ENCODE assay signal across 19 mouse cellular contexts in the genomic region with DNA sequence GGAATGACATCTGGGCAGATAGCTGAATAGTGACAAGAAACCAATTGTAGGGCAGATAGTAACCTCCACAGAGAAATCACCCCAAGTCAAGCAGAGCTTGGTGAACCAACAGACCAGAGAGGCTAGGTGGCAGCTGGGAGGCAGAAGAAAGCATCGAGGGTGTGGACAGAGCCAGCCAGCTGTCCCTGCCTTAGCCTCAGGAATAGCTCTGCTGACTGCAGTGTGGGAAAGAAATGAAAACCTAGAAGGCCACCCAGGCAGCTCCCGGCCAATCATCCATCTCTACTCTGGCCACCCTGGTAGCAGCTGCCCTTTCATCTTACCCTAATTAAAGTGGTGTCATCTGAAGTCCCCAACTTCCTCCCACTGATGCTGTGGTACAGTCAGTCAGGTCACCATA.
"Had no signal": no experiment of that assay in that cellular context is flagged by ENCODE, and none has a peak within 500 bp of the region (broad histone marks: within the 10 kb centered on the region; RNA-seq: fewer than 3 reads in every experiment).

No protein-coding gene starts in this region.

- H3K9ac ChIP-seq: limb, embryonic 12.5 days; liver, embryonic 14.5 days; liver, postnatal 0 days; lung, embryonic 14.5 days; midbrain, embryonic 13.5 days; stomach, embryonic 15.5 days had no signal

- H3K36me3 ChIP-seq: limb, embryonic 12.5 days; midbrain, embryonic 10.5 days; midbrain, embryonic 13.5 days; stomach, embryonic 15.5 days had no signal

- H3K27ac ChIP-seq: left cerebral cortex, adult 2 months; limb, embryonic 12.5 days; liver, embryonic 14.5 days; midbrain, embryonic 10.5 days; midbrain, embryonic 13.5 days; stomach, embryonic 15.5 days had no signal

- H3K9me3 ChIP-seq: limb, embryonic 12.5 days; megakaryocyte, embryonic 14.5 days; midbrain, embryonic 10.5 days; midbrain, embryonic 13.5 days; stomach, embryonic 15.5 days had no signal

- DNase-seq: kidney, adult 9 months; kidney, postnatal 36 days; layer of hippocampus, postnatal 36 days; liver, postnatal 0 days; lung, embryonic 14.5 days; lung, postnatal 36 days; right cerebral cortex, postnatal 25 days; spleen, adult 18-20 months; thymus, postnatal 25 days had no signal

- H3K4me2 ChIP-seq: limb, embryonic 12.5 days; liver, embryonic 11.5 days; lung, embryonic 14.5 days; midbrain, embryonic 13.5 days; stomach, embryonic 15.5 days had no signal

- H3K4me3 ChIP-seq: left cerebral cortex, adult 2 months; limb, embryonic 12.5 days; megakaryocyte, embryonic 14.5 days; midbrain, embryonic 10.5 days; midbrain, embryonic 13.5 days; stomach, embryonic 15.5 days had no signal

- H3K27me3 ChIP-seq: megakaryocyte, embryonic 14.5 days; midbrain, embryonic 13.5 days; stomach, embryonic 15.5 days had no signal

- H3K4me1 ChIP-seq: limb, embryonic 12.5 days; midbrain, embryonic 10.5 days; midbrain, embryonic 13.5 days; stomach, embryonic 15.5 days had no signal

- ATAC-seq: liver, postnatal 0 days; lung, postnatal 0 days; midbrain, embryonic 13.5 days; midbrain, embryonic 16.5 days had no signal
